Mouse (Mus musculus) Muller cell, postnatal 12 days (primary cell): ENCODE data around the gene Xlr.
"Not testable (repeated sequence)": the region's sequence is repeated elsewhere in the genome, so short reads cannot be mapped to it uniquely, and the experiment has no call there.

ENCODE experiments used
- DNase-seq: peaks from one replicate; pipeline ENCODE4 v3.0.0-alpha.2; 2015; ENCODE audit errors: inconsistent ontology term

Xlr gene

GRCm38 (mm10) chrX:53797519-53797918, at the start of gene Xlr:
Gene Xlr, minus strand, starts transcription at chrX:53797706.
- not testable (repeated sequence) for DNase-seq

GRCm38 (mm10) chrX:53799074-53799473, 1.6 kb upstream of the Xlr start:
- DNase-seq = no peak

GRCm38 (mm10) chrX:53776276-53776675, 21.2 kb downstream of the Xlr start, which contains the start of gene Zfp36l3:
Gene Zfp36l3, minus strand, starts transcription at chrX:53776394.
- no peak for DNase-seq

GRCm38 (mm10) chrX:53757736-53758135, 39.8 kb downstream of the Xlr start, which contains the start of gene 1700013H16Rik:
Gene 1700013H16Rik, minus strand, starts transcription at chrX:53757831.
- DNase-seq = no peak

- DNase-seq = no peak
These were observed 44.7 kb downstream of the Xlr start for GRCm38 (mm10) chrX:53752851-53753250.

- peak; percentile 51 for DNase-seq
These were observed 68.5 kb downstream of the Xlr start for GRCm38 (mm10) chrX:53728967-53729366.
